Mouse (Mus musculus) liver, postnatal 0 days (tissue): ENCODE results near the gene Cdc37l1.

Experiments
- CTCF ChIP-seq: sonication (generic); IDR thresholded peaks from 2 replicates; pipeline ENCODE4 v1.5.1; 2016; ENCODE audit warnings: antibody characterized with exemption, low read depth
- EP300 ChIP-seq: IDR thresholded peaks from 2 replicates; pipeline ENCODE4 v1.6.1; 2016; ENCODE audit warnings: antibody characterized with exemption, low read depth, mild to moderate bottlenecking

- TF ChIP-seq CTCF (no peak), EP300 (no peak)
Observed at GRCm38 (mm10) chr19:28963113-28963512, 27.0 kb upstream of the Cdc37l1 start.
